Mouse (Mus musculus): ENCODE results near the gene Prf1. TPM values are rescaled to one million over a fixed set of nuclear protein-coding genes. Genes with fewer than 3 reads are reported as not detected.

Prf1 gene
- total RNA-seq, 2 experiments from 2014 or later, result not detected

DNA sequence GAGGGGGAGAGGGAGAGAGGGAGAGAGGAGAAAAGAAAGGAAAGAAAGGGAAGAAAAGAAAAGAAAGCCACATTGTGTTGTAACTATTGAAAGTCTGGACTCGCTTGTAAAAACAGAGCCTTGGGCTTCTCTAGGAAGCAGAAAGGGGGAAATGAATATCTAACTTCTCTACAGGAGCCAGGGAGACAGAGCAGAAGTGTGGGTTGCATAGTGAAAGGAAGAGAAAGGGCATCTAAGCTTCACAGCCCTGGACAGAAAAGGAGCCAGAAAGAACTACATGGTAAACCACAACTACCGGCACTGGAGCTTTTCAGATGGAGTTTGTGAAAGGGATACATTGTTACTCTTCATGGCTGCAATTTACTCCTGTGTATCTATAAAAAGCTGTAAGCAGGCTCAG, 7.2 kb upstream of the Prf1 start:
- no peak for DNase-seq

DNA sequence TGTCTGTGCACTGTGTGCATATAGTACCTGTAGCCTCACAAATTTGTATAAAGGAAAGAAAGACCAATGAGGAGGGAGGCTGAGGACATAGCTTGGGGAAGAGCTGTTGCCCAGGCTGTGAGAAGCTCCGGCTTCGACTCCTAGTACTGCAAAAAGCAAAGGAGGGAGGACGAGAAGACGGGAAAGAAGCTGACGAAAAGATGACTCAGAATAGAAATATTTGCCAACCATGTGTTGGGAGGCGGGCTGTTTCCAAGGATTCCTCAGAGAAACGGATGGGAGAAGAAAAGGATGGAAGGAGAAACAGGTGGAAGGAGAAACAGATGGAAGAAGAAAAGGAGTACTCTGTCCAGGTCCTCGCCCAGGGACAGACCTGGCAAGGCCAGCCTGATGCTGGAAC, 3.4 kb upstream of the Prf1 start:
- DNase-seq, result no peak

DNA sequence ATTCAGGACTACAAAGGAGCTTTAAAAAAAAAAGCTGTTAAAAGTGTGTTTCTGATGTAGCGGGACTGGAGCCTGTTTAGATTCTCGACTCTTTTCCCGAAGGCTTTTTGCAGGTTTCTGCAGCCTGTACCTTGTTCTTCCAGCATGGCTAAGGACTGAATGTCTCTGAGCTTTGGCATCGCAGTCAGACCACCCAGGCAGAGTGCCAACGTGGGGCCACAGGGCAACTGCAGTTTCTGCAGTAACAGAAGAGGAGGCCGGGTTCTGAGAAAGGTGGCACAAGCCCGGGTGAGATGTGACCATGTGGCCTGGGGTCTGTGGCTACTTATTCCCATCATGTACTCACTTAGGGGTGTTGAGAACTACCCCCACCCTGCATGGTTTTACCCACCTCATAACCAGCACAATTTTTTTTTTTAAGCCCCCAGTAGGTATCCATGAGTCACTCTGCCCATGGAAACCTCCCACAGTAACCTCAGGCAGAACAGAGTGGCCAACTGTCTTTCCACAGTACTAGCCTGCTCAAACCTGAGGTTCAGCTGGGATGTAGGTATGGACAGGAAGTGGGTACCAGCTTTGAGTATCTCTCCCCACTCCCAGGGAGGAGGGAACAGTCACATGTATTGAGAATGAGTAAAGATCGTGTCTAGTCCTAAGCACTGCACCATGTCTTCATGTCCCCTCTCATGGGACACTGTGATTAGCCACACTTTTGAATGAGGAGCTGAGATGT, 754 bp upstream of the Prf1 start:
- no peak for DNase-seq

DNA sequence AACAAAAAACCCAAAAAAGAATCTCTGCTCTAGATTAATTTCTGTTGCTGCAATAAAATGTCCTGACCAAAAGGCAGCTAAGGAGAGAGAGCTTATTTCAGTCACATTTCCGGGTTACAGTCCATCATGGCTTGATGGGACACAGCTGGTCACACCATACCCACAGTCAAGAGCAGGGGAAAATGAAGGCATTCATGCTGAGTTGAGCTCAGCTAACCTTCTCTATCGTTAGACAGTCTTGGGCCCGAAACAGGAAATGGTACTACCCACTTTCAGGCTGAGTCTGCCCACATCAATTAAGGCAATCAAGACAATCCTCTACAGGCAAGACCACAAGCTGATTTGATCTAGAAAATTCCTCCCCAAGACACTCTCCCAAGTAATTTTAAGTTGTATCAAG, 3.4 kb downstream of the Prf1 start:
- no peak for DNase-seq

DNA sequence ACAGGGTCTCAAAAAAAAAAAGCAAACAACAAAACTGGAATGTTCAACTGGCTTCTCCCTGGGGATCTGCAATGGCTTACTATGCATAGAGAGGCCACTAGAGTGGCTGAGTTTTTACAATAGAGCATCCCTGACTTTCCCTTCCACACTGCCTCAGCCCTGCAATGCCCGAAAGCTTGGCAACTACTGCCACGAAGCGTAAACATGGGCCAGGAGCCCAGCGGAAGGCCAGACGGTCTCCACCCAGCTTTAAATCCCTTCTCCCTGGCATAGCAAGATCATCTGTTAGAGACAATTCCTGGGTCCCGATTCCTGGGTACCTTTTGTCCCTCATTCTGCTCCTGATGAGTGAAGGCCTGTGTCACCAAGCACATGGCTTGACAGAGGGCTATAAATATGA, 6.4 kb downstream of the Prf1 start:
- no peak for DNase-seq

DNA sequence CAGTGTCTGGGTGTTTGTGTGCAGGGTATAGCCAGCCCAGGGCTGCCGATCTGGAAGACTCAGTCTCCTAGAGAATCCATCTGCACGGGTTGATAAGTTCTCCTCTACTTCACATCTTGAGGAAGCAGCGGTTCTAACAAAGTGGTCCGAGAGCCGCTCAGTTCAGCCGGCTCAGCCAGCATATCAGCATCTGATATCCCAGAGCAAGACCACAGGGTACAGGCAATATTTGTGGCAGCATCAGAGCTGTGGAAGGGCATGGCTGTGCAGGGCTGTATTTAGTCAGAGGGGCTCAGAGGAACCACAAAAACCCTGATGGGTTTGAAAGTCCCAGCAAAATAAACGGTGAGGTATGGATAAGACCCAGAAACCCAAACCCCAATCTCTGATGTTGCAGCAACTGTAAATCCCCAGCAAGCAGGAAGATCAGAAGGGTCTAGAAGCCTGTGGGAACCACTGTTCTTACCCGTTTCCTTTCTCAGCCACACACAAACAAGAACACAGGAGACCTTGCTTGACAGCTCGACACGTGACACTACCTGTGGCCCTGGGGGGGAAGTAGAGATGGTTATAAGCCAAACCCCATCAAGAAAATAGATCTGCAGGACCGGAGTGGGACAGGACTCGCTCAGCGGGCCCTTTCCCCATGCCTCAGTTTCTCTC, 8.4 kb downstream of the Prf1 start:
- DNase-seq, result no peak

DNA sequence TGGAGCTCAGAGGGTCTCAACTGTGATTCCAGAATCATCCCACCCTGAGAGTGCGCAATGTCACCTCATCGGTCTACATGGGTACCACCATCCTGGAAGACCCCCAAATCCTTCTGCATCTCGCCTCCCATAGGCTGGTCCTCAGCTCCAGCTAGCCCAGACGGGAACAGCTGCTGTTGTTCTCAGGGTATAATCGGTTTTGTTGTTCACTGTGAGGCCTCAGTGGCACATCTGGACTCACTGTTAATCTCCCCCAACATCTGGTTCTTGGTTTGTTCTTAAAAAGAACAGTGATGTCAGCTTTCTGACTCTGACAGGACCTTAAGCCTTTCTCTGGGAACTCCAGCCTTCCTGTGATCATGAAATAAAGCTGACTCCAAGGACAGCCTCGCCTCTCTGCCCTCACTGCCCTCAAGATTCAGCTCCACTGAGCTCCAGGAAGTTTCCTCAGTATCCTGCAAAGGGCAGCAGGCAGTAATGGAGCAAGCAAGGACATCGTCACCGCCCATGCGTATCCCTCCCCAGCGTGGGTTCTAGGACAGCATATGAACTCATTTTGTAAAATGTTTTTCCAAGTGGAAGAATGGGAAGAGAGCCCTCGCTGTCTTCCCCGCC, 11.2 kb downstream of the Prf1 start:
- DNase-seq, result no peak

DNA sequence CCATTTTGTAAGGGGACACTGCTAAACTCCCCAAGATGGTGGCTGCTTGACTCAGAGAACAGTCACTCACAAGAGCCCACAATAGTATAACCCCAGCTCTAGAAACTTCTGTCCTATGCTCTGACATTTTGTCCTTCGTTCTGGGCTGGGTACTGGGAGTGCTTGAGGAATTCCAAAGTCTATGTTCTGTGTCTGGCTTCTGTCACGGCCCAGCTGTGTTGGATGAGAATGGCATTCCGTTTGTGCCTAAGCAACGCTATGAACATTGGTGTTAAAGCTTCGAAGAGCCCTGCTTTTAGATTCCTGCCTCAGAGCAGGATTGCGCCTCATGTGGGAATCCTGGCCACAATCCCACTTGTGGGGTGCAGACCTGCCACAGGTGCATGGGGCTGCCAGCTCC, 14.5 kb downstream of the Prf1 start:
- no peak for DNase-seq

DNA sequence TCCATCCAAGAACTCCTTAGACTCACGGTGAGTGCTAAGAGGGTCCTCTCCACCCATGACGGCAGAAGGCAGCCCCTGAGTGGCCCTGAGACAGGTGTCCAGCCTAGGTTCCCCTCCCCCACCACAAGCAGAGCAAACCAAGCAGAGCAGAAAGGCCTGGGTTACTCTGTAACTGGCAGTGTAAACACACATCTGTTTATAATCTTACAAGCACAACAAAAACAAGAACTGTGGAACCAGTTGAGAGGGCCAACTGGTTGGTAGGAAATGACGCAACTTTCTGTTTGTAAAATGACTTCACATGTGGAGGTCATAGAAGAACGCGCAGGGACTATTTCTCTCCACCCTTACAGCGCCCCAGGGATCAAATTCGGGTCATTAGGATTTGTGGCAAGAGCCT, 15.1 kb downstream of the Prf1 start:
- DNase-seq, result no peak

DNA sequence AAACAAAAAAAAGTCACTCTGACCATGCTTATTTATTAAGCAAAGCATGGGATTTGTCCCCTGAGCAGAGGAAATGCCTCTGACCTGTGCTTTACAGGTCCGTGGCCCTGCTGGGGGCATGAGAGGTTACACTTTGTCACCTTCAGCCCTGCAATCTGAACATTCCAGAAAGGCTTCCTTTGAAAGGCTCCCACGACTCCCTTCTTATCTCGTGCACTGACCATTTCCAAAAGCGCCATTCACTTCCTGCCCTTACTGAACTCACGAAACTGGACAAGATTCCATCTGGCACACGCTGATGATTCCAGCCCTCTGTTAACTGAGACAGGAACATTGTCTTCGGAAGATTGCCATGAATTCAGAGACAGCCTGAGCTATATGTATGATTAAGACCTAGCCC, 16.1 kb downstream of the Prf1 start:
- DNase-seq, result no peak

DNA sequence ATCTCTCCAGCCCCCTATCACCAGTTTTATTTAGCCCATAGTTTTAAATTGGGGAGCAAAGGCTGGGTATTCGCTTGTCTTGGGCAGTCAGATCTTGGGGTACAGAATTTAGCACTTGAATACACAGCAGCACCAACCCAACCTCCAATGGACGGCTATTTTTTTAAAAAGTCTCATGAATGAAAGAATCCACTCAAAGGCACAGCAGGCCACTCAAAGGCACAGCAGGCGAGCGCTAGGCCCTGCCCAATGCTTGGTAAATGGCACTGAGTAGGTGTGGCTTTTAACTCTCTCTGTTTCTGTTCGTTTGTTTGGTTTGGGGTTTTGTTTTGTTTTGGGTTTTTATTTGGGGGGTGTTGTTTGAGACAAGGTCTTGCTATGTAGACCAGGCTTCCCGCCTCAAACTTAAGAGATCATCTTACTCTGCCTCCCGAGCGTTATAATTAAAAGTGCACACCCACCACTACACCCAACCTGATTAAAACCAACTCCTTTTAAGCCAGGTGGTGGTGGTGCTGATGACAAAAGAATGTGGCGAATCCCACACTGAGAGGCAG, 17.8 kb downstream of the Prf1 start:
- DNase-seq, result no peak

DNA sequence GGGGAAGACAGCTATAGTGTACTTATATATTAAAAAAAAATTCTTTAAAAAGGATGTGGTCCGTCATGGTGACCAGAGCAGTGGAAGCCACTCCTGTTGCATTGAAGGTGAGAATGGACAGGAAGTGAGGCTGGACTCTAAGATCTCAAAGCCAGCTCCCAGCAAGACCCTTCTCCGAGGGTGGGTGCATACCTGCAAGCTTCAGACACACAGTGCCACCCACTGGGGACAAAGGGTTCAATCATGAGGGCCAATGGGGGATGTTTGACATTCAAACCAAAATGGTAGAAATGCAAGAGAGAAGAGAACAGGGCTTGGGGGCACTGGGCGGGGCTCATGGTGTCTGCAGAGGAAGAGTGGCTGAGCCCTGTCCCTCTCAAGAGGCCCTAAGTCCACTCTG, 20.9 kb downstream of the Prf1 start:
- DNase-seq, result no peak

DNA sequence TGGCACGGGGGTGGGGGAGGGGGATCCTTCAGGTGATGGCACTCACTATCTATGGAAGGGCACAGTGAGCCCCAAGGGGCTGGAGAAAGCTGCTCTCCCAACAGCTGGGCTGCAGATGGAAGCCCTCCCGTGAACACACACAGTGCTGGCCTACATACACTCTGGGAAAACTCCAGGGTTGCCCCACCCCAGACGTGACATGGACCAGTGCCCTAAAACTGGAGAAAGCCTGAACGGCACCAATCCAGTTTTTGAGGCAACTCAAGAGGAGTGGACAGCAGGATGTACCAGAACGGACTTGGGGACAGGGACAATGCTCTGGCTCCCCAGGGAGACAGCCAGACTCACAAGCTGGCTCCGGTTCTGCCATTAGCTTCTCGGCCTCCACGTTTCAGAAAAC, 27.1 kb downstream of the Prf1 start:
- DNase-seq, result no peak

DNA sequence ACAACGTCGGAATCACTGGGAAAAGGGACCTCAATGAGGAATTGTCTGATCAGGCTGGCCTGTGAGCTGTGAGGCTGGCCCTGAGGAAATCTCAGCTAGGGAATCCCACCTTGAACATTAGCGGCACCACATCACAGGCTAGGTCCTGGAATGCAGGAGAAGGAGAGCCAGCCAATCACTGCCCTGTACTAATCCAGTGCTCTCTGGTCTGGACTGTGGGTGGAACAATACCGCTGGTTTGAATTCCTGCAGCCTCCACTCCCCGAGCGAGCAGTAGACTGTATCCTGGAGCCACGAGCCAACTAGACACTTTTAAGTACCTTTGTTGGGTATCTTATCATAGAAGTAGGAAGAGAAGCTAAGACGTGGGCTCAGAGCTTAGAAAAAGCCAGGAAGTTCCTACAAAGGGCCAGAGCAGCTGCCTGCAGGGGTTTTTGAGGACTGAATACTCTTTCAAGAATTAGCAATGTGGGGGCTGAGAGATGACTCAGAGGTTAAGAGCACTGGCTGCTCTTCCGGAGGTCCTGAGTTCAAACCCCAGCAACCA, 28.2 kb downstream of the Prf1 start:
- DNase-seq, result no peak

DNA sequence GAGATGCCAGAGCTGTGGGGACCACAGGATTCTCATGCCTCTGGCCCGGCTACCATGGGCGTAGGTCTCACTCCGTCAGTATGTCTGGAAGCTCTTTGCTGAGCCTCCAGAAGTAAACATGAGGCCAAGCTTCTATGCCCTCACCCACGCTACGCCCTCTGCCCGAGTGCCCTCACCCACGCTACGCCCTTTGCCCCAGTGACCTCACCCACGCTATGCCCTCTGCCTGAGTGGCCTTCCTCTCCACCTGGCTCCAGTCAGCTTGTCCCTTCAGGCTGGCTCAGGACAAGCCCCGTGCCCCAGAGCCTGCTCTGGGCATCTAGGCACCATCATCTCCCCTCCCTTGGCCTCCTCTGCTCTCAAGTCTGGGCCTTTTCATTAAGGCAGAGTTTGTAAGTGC, 29.9 kb downstream of the Prf1 start:
- DNase-seq, result no peak

DNA sequence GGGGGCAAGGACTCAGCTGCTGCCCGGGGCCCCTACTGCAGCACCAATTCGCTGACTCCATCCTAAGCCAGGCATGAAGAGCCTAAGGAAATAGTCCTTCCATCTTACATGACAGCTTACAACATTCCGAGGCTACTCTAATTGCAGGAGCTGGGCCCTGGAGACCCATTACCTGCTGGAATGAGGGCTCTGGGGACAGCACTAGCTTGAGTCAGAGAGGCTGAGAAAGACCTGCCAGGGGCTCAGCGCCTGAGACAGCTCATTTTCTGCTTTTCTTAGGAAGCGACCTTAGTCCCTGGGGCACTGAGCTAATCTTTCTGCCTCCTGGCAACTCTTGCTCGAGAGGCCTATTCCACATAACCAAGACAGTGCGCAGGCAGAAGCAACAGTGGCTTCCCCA, 31.3 kb downstream of the Prf1 start:
- DNase-seq, result no peak

DNA sequence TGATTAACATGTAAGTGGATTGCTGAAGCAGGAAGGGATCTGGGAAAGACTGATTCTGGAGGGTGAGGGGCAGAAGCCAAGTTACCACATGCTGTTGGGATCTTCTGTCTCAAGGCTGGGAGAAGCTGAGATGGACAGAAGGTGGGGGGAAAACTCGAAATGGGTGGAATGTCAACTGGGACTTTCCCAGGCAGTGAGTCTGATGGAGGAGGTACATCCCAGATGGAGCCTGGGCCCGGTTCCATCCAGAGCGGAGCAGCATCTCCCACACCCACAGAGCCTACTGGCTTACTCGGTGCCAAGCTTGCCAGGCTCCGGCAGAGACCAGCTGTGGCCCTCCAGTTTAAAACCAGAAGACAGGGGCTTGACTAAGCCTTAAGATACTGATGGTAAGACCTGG, 33.4 kb downstream of the Prf1 start:
- peak; percentile 83 to 86 for DNase-seq

DNA sequence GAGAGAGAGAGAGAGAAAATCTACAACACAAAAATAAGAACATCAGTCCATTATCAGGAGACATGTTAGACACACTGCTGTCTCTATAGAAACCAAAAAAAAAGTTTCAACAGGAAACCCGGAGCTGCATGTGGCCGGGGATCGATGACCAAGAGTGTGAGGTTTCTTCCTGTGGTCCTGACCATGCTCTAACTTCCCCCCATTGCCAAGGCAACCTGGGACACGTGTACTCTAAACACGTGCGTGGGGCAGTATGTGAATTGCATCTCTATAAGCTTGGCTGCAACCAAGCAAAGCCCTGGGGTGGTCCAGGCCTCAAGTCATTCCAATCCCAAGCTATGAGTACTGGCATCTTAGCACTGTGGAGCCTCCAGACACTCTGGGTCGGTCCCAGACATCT, 36.9 kb downstream of the Prf1 start:
- DNase-seq, result no peak

DNA sequence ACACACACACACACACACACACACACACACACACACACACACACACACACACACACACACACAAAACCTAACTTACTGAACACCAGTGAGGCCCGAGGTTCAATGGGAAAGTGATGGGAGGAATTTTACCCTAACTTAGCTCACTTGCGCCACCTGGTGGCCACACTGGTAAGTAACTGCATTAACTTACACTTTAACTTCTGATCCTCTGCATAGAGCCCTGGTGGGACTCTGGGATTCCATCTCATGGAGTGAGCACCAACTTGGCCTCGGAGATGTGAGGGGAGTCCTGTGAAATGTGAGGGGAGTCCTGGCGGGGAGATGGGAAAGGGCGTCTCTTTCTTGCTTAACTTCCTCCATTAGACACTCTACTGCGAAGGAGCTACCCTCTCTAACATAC, 38.5 kb downstream of the Prf1 start:
- DNase-seq, result peak; percentile 73

DNA sequence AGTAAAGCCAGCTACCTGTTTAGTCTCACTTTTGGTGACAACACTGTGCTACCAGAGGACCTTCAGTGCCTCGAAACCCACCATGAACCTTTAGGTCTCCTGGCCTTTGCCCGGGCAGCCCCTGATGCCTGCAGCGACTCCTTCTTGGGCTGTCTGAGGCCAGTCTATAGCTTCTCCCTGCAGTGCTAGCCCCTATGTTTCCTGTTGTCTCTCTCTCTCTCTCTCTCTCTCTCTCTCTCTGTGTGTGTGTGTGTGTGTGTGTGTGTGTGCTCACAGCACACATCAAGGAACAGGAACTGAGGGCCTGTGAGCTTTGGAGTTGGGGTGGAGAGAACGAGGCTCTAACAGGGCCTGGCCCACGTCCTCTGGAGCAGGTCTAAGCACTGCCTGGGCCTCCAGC, 39.0 kb downstream of the Prf1 start:
- no peak for DNase-seq

DNA sequence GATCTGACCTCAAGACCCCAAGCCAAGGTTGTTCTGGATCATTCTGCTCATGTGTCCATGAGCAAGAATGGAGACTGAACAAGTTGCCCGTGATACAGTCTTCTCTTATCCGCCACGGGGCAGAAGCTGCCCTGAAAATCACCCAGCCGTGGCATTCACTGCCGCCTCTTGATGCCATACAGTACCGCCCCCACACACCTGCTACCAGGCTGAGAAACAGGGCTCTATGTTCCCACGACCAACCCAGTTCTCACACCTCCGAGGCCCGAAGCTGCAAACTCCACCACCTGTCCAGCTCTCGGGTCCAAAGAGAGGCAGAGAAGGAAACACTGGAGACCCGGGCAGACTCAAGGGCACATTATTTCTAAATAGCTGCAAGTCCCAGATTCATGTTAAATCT, 40.0 kb downstream of the Prf1 start:
- peak; percentile 41 to 49 for DNase-seq

DNA sequence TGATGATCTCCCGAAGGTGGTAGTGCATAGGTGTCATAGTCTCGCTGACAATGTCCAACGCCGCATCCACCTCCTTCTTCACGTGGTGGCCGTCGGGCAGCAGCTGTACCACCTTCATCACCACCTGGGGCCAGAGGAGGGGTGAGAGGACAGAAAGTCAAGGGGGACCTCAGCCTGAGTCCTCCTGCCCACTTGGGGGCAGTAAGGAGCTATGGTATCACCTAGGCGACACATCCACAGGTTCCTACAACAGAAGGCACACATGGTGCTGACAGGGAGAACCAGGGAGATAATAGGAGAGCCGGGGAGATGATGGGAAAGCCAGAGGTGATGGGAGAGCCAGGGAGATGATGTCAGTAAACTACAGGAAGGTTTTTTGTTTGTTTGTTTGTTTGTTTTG, 41.6 kb downstream of the Prf1 start:
- DNase-seq, result no peak

DNA sequence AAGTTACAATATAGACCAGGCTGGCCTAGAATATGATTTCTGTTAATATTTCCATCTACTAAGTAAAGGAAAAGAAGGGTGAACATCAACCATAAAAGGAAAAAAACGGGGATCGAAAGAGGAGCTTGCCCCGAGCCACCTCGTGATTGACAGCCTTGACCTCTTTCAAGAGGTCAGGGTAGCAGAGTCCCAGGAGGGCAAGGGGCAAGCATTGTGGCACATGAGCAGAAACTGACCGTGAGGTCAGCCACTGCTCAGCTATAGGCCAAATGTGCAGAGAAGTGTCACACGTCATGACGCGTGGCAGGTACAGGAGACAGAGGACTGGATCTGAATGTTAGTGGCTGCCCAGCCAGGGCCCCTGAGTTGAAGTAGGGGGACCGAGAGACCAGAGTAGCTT, 42.6 kb downstream of the Prf1 start:
- no peak for DNase-seq

DNA sequence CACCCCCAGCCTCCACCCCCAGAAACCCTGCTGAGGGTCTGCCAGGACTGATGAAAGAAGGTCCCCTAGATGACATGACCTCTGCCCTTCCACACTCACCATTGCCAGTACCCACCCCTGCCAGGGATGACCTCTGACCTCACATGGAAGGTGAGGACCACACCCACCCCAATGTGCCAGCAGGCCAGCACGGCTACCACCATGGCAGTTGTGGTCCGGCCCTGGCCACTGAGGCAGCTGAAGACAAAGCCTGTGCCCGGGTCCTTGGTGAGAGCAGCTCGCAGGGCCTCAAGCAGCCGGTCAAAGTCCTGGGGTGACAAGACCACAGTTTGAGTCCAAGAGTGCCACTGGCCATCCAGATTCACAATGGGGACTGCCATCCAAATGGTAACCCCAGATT, 43.4 kb downstream of the Prf1 start:
- DNase-seq, result no peak

All from layer of hippocampus, postnatal 36 days (tissue).